In the genomic region with DNA sequence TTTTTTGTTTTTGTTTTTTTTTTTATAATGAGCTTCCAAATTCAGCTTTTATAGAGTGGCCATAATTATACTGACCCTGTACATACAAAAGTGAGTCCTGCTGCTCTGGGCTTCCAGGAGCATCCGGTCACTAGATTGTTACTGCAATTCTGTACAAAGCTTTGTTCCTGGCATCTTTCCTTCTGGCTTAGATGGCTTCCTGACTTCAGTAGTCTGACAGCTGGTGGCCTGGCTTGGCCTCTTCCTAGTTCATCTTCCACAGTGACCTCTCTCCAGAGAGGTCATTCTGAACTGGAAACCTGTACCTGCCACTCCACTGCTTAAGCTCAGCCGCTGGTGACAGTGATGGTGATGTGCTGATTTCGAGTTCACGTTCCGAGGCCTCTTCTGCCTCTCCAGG, we compare ENCODE assay signal across 19 mouse cellular contexts. TPM values are rescaled to one million over a fixed set of nuclear protein-coding genes. Genes with fewer than 3 reads are reported as not detected.
A peak's percentile ranks its signal among the peaks of the same experiment; 100 is the strongest.
DNase-seq lines count a peak whose midpoint lies in the region; ATAC-seq and TF ChIP-seq lines count a peak whose summit lies in the region.
"Had no signal": no experiment of that assay in that cellular context is flagged by ENCODE, and none has a peak within 500 bp of the region (broad histone marks: within the 10 kb centered on the region; RNA-seq: fewer than 3 reads in every experiment).

No protein-coding gene starts in this region.

- no peak for TF ChIP-seq POLR2A in lung, adult 2 months (IDR thresholded peaks at IDR 0.05; ENCODE audit: borderline replicate concordance, extremely low read depth, low read depth, low read length)

- peak; percentile 57 for DNase-seq in heart, adult 8-10 months (ENCODE audit: low spot score)
- peak; percentile 32 for DNase-seq in lung, postnatal 10 days
- DNase-seq in lung, adult 2 months, result no peak
- DNase-seq in heart, postnatal 36 days, result peak; percentile 16 to 27
- peak; percentile 39 to 64 for DNase-seq in kidney, postnatal 25 days
- DNase-seq: adrenal gland, postnatal 25 days; cerebellum, adult 18-20 months; cerebellum, postnatal 36 days; spleen, adult 18-20 months had no signal

- no peak for TF ChIP-seq CTCF in lung, adult 2 months (IDR thresholded peaks at IDR 0.05; ENCODE audit: insufficient read depth, low read length)

- no peaks in the 10 kb centered on the region for H3K27me3 ChIP-seq in heart, embryonic 11.5 days (ENCODE audit: control insufficient read depth, insufficient read depth, low read length)
- H3K27me3 ChIP-seq in midbrain, embryonic 15.5 days (replicated peaks), result no peaks in the 10 kb centered on the region
- H3K27me3 ChIP-seq: forebrain, embryonic 15.5 days; hindbrain, embryonic 15.5 days; limb, embryonic 12.5 days; midbrain, embryonic 12.5 days had no signal

- H3K4me1 ChIP-seq in heart, embryonic 11.5 days (ENCODE audit: control insufficient read depth, insufficient read depth, low read length), result peaks cover 3% of the 10 kb centered on the region; the same call in 1 of the 2 replicates
- H3K4me1 ChIP-seq in lung, adult 2 months (ENCODE audit: control insufficient read depth, insufficient read depth, low read length), result peaks cover 11% of the 10 kb centered on the region
- peaks cover 33% of the 10 kb centered on the region for H3K4me1 ChIP-seq in midbrain, embryonic 15.5 days

- no peak for ATAC-seq in heart, embryonic 11.5 days (replicated peaks; ENCODE audit: insufficient number of reproducible peaks, low FRiP score, low TSS enrichment)
- ATAC-seq in midbrain, embryonic 15.5 days (replicated peaks), result no peak
- ATAC-seq: forebrain, embryonic 15.5 days; intestine, postnatal 0 days had no signal

- no peaks in the 10 kb centered on the region for H3K9me3 ChIP-seq in heart, embryonic 11.5 days (replicated peaks; ENCODE audit: control insufficient read depth, low read length)
- no peaks in the 10 kb centered on the region for H3K9me3 ChIP-seq in midbrain, embryonic 15.5 days
- H3K9me3 ChIP-seq: forebrain, embryonic 15.5 days; hindbrain, embryonic 15.5 days; limb, embryonic 12.5 days; midbrain, embryonic 12.5 days had no signal

- H3K27ac ChIP-seq in heart, embryonic 11.5 days (ENCODE audit: low read depth, low read length), result no peak overlapping the region
- no peak overlapping the region for H3K27ac ChIP-seq in midbrain, embryonic 15.5 days
- H3K27ac ChIP-seq: hindbrain, embryonic 15.5 days; limb, embryonic 12.5 days; liver, embryonic 14.5 days; macrophage; midbrain, embryonic 12.5 days had no signal

- WGBS in heart, embryonic 11.5 days (ENCODE audit: insufficient replicate concordance), result 51% methylated on average over 5 of the region's 5 CpGs
- WGBS in lung, adult 2 months, result 59% methylated on average over 5 of the region's 5 CpGs
- 71% methylated on average over 5 of the region's 5 CpGs for WGBS in midbrain, embryonic 15.5 days

- no peak overlapping the region for H3K4me2 ChIP-seq in heart, embryonic 11.5 days
- no peak overlapping the region for H3K4me2 ChIP-seq in midbrain, embryonic 15.5 days
- H3K4me2 ChIP-seq: forebrain, embryonic 15.5 days; hindbrain, embryonic 15.5 days; limb, embryonic 12.5 days; midbrain, embryonic 12.5 days had no signal

- no peak overlapping the region for H3K9ac ChIP-seq in heart, embryonic 11.5 days (ENCODE audit: low read depth, low read length)
- H3K9ac ChIP-seq in midbrain, embryonic 15.5 days, result no peak overlapping the region
- H3K9ac ChIP-seq: forebrain, embryonic 15.5 days; hindbrain, embryonic 15.5 days; limb, embryonic 12.5 days; liver, embryonic 14.5 days; midbrain, embryonic 12.5 days had no signal

- H3K36me3 ChIP-seq in heart, embryonic 11.5 days (ENCODE audit: control insufficient read depth, insufficient read depth, low read length), result no peaks in the 10 kb centered on the region
- H3K36me3 ChIP-seq in midbrain, embryonic 15.5 days (replicated peaks), result no peaks in the 10 kb centered on the region
- H3K36me3 ChIP-seq: forebrain, embryonic 15.5 days; hindbrain, embryonic 15.5 days; limb, embryonic 12.5 days; midbrain, embryonic 12.5 days had no signal

- intact Hi-C loops in heart, postnatal 36 days (cut with DNase I), result loop anchor here (2.0 to 5.0 kb wide), 2 partner anchors 61 to 244 kb away; no protein-coding TSS in a partner anchor

- no peak overlapping the region for H3K4me3 ChIP-seq in heart, embryonic 11.5 days (ENCODE audit: low read depth, low read length)
- H3K4me3 ChIP-seq in lung, adult 2 months (replicated peaks; ENCODE audit: extremely low read depth, low read depth, low read length), result no peak overlapping the region
- no peak overlapping the region for H3K4me3 ChIP-seq in midbrain, embryonic 15.5 days
- H3K4me3 ChIP-seq: erythroblast, embryonic 14.5 days; forebrain, embryonic 15.5 days; hindbrain, embryonic 15.5 days; limb, embryonic 12.5 days; midbrain, embryonic 12.5 days had no signal

RNA-seq across cellular contexts. Expression of gene Prickle2, which starts 20.2 kb away (rescaled TPM):
- total RNA-seq in heart, adult 8-10 months (2022), result 1 to 10 TPM; 4.2 to 5.7 (median 5.1) TPM
- polyA plus RNA-seq in heart, embryonic 11.5 days (2014; fragmentation: Nextera tagmentation; extraction: Ambion mirVana), result 6.4 and 6.6 TPM in 2 replicates
- 22.7 and 23.6 TPM in 2 replicates for polyA plus RNA-seq in lung, adult 2 months (2012; rRNA removed)
- 1 to 10 TPM; 5.9 TPM for total RNA-seq in heart, postnatal 36 days (2021)
- polyA plus RNA-seq in midbrain, embryonic 15.5 days (2015; fragmentation: Nextera tagmentation; extraction: Ambion mirVana), result 15.4 and 17.0 TPM in 2 replicates
- polyA plus RNA-seq: erythroblast, embryonic 14.5 days had no signal
